Mouse (Mus musculus) spleen, postnatal 4 days (tissue): Measurements from ENCODE around the gene Nceh1.

Source experiments
- DNase-seq, 2 experiments: peaks; one replicate each; pipeline ENCODE4 v3.0.0; 2022; ENCODE audit warnings: low spot score in 2 of 2

The Nceh1 gene

DNA sequence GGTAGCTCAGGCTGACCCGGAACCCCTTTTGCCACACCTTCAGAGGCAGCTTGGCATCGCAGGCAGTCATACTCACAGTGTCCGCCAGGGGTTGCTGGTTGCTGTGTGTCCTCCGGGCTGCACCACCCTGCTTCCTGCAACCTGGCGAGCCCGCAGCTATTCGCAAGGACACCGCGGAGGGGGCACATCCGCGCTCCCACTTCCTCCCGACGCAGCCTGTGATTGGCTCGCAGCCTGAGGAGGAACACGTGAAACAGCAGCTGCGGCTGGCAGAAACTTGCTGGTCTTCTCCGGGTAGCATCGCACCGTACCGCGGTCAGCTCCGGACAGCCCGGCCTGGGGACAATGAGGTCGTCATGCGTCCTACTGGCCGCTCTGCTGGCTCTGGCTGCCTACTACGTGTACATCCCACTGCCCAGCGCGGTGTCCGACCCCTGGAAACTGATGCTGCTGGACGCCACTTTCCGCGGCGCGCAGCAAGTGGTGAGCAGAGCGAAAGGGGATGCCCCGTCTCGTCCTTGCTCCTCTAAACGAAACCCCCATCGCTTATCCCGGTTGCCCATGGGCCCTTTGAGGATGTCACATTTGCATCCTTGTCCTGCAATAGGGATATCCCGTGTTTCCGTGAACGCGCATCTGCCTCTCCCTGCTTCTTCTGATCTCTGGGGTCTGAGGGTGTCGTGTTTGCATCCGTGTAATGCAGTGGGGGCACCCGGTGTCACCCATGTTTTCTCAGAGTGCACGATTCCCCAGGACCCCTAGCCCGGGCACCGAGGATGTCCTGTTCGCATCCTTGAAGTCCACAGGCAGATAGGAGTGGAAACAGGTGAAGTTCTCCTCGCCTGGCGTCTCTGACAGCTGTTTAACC lies at the start of gene Nceh1:
TSS of gene Nceh1 (plus strand) at position 233 of the 868 bp plus-strand sequence.
- peak; percentile 90 to 95 for DNase-seq

- no peak for DNase-seq
Measured at GRCm38 (mm10) chr3:27140101-27140500, 42.7 kb upstream of the Nceh1 start.

DNA sequence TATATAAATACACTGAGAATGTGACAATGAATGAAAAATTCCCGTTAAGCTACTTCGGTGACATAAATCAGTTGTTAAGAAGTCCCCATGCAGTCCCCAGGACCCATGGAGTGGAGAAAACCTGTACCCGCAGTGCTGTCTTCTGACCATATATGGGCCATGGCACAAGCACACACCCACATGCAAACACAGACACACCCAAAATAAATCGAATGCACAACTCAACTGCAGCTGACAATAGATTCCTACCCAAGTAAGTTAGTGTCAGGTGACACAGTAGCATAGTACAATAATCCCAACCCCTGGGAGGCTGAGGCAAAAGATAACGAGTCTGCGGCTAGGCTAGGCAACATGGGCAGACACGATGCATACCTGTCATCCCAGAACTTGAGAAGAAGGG lies 39.2 kb upstream of the Nceh1 start:
- DNase-seq, result no peak

DNA sequence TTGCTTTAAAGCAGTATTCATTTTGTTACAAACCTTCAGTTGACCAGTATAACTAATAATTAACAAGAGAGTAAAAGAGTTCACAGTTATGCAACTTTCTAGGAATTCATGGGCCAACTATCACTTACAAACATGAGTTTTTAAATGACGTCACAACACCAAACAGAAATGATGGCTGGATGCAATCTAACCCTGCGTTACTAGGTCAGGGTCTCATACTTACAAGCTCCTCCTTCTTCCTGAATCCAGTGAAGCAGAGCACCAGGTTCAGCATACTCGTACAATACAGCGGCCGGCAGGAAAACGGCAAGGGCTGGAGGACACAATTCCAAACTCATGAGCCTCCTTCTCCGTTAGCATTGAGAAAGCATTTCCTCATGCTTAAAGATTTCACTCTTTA lies 37.0 kb upstream of the Nceh1 start:
- DNase-seq, result no peak

DNA sequence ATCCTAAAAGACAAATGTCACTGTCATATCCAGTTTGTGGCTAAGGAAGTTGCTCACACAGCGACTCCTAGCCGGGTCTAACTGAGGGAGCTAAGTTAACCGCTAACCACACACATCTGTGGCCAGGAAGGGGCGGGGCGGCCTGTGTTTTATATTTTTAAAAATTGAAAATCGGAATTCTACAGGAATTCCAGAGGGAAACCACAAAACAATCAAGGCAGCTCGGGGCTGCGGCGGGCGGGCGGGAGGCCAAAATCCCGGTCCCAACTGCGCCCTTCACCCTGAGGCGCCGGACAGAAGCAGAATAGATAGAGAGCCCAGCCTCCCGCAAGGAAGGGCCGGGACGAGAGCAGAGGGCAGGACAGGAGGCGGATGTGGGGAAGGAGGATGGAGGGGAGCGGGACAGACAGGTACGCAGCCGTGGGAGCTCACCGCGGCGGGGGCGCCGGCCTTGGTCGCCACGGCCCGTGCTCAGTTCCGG lies 29.5 kb upstream of the Nceh1 start:
- DNase-seq, result peak in 1 of 2 experiments; percentile 40

GRCm38 (mm10) chr3:27153701-27154209 lies 29.0 kb upstream of the Nceh1 start, which contains the start of gene Ect2:
Ect2 (minus strand) TSS chr3:27153878.
- peak; percentile 98 for DNase-seq

DNA sequence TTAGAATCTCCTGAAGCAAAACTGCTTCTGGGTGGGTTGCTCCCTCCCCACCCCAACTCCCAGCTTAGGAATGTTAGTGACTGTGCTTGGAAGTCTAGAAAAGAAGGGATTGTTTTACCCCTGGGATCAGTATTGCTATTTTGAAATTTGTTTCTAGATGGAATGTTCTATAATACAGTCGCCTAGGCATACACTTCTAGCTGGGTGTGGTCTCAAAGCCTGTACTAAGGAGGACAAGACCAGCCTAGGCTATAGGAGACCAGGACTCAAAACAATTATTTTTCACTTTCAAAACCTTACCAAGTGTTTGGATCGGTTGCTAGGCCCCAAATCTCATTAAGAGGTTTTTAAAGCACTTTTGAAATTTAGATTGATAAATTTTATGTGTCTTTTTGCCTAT lies 28.5 kb upstream of the Nceh1 start:
- DNase-seq, result no peak

GRCm38 (mm10) chr3:27155051-27155855 lies 27.5 kb upstream of the Nceh1 start:
- no peak for DNase-seq

DNA sequence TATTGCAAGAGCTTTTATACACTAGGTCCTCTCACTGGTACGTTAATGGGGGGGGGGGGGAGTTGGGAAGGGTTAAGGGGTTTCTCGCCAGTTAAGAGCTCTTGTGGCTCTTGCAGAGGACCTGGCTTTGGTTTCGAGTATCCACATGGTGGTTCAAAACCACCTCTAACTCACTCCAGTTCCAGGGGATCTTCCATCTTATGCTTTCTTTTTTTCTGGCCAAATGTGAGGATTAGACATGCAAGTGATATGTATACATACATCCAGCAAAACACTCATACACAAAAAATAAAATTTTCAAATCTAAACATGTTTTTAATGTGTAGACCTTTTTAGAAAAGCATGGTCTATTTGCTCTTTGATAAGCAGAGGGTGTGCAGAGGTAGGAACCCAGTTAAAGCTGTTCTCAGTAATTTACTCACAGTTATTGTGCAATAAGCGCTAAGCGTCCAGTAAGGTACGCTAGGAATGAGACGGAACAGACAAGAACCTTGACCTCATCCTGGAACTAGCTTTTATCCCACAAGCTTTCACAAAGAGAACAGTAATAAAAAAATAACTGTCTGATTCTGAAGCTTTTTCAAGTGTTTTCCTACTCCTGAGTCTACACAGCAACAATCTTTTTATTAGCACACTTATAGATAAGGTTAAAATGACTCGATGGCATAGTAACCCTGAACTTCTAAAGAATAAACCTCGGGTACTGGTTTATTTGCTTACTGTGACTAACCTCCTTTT lies 26.7 kb upstream of the Nceh1 start:
- DNase-seq, result no peak

DNA sequence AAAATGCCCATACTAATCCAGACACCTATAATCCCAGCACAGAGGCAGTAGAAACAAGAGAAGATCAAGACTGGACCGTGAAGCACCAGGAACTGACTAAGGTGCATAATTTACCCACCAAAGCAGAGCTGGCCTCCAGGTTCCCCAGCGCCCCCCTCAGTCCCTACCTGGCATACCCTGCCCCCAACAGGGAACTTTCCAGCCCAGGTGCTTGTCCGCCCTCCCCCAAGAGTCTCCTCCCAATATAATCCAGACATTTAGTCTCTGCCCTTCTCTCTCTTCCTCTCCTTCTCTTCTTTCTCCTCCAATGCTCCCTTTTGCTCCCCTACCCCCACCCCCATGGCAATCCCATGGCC lies 26.2 kb upstream of the Nceh1 start:
- no peak for DNase-seq

- no peak for DNase-seq
Measured at GRCm38 (mm10) chr3:27158910-27159309, 23.9 kb upstream of the Nceh1 start.

- no peak for DNase-seq
Measured at GRCm38 (mm10) chr3:27161645-27162409, 20.9 kb upstream of the Nceh1 start.

DNA sequence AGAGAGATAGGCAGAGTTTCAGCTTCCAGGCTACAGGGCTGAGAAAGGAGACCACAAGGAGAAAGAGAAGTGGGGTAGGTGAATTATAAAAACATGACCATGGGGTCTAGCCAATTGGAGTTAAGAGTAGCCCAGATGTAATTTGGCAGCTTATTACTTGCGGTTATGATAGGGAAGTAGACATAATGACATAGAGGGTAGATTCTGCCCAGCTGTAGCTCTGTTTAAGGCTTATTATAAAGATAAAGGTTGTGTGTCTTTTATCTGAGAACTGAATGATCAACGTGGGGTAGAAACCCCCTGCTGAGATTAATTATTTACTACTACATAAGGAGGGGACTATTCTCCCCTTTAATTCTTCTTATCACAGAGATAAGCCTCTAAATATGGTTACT lies 20.4 kb upstream of the Nceh1 start:
- no peak for DNase-seq

GRCm38 (mm10) chr3:27165481-27166065 lies 17.2 kb upstream of the Nceh1 start:
- DNase-seq, result peak in 1 of 2 experiments; percentile 41

- no peak for DNase-seq
Measured at GRCm38 (mm10) chr3:27170257-27170656, 12.5 kb upstream of the Nceh1 start.

GRCm38 (mm10) chr3:27179711-27180110 lies 3.1 kb upstream of the Nceh1 start:
- DNase-seq, result no peak

- DNase-seq, result no peak
Measured at GRCm38 (mm10) chr3:27183601-27184175, 923 bp downstream of the Nceh1 start.

- no peak for DNase-seq
Measured at GRCm38 (mm10) chr3:27188386-27188785, 5.6 kb downstream of the Nceh1 start.

- no peak for DNase-seq
Measured at GRCm38 (mm10) chr3:27189320-27190261, 6.8 kb downstream of the Nceh1 start.
